Mouse (Mus musculus) common myeloid progenitor, adult 5-6 weeks (primary cell): ENCODE measurements around the gene Jak2. TPM values are rescaled to one million over a fixed set of nuclear protein-coding genes. Genes with fewer than 3 reads are reported as not detected.
A peak's percentile ranks its signal among the peaks of the same experiment; 100 is the strongest.

Experiments
- ATAC-seq: replicated peaks from 2 replicates; pipeline ENCODE4 v1.8.0; 2016; ENCODE audit warnings: low read depth, mild to moderate bottlenecking, moderate TSS enrichment, inconsistent platforms; ENCODE audit not compliant: poor library complexity, severe bottlenecking
- total RNA-seq: library from RNA; stranded (forward); fragments of 200-1000, 187-1606 nt; gene quantifications from 2 replicates; pipeline ENCODE4 v1.2.3, GENCODE M21; 2017

The Jak2 gene
- total RNA-seq, 1 experiment from 2014 or later: 70.8 TPM

DNA sequence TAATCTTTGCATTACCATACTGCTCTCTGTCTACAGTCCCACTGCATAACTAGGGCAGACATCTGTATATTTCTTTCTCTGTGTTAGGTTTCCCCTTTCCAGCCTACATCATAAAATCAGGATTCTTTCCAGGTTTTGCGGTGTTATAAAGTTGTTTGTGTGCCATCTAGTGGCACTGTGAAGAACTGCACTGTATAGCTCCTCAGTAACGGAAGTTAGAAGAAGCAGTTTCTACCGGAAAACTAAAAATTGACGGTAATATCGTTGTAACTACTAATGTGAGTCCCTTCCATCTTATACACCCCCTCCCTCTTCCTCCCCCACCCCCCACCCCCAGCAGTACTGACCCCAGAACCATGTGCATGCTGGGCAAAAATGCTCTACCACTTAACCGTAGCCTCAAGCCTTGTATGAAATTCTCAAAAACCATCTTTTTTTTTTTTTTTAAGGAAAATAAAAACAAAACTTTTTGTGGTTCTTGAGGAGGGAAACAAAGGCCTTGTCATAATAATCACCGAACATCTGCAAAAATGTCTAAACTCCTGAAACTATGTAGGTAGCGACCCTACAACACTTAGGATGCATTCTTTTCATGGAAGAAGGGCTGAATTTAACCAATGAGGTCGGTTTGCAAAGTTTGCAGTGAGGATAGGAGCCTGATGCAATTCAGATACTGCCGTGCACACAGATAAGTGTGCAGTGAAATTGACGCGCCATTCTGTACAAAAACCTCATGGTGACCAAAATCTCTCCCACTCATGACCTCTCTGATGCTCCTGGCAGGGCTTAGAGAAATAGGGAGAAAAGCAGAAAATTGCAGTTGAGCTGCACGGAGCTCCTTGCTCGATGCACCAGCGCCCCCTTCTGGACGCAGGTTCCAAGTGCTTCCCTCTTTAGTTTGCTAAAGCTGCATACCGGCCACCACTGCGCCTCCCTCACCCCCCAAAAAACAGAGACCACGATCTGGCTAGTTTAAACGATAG is 103.6 kb downstream of the Jak2 start:
- ATAC-seq: peak; percentile 94

DNA sequence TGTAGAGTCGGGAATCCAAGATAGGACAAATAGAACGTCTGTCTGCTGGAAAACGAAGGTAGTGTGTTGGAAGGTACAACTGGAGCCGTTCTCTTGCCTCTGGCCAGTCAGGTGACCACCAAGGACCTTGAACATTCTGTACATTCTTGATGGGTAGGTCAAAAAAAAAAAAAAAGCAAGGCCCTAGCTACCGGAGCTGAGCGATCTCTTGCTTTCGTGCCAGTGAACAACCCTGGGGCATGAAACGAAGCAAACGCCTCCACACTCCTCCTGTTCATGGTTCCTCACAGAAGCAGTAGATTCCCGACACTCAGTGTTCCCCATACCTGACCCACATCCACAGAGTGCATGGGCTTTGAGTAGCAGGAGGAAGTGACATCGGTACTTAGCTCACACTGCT is 104.7 kb downstream of the Jak2 start:
- ATAC-seq: no peak

- no peak for ATAC-seq
These were observed 108.6 kb downstream of the Jak2 start for GRCm38 (mm10) chr19:29360251-29360650.

GRCm38 (mm10) chr19:29361468-29362130 is 110.0 kb downstream of the Jak2 start:
- peak; percentile 99 for ATAC-seq

DNA sequence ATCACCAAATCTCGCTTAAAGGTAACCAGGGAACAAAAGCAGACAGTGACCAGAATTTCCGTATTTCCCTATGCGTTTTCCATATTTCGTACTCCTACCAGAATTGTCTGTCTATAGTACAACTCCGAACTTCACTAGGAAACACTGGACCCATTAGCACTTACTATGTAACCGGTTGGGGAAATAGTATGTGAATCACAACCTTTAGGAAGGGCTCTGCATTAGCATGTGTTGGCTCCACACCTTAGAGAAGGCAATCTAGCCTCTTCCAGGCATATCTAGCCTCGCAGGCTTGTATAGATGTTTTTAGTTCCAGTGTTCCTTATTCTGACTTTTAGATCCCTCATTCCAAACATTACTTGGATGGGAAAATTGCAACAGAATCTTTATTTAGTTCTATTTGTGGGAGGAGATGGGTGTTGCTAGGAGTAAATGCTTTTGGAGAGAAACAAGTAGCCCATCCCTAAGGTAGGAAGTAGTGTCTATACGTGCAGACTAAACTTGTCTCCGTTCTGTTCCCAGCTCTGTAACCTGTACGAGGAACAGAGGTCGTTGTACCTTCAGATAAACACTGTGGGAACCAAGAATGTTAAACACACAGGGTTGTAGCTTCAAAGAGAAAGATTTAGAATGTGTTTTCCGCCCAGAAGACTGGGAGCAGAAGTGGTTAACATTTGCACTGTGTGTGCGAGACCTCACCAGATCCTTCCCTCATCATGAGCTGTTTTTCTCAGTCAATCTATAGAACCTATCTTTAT is 110.7 kb downstream of the Jak2 start:
- ATAC-seq: no peak

Other genes with a start within 250 kb of the Jak2 start
- 45.1 and 55.2 TPM in 2 replicates for gene Ak3, start 203.9 kb upstream of the Jak2 start, total RNA-seq
- 80.3 and 97.2 TPM in 2 replicates for gene Rcl1, start 150.5 kb upstream of the Jak2 start, total RNA-seq
- gene Insl6, start 73.5 kb downstream of the Jak2 start, total RNA-seq: 5.3 and 6.1 TPM in 2 replicates
- not detected in 2 replicates for gene Rln1, start 82.8 kb downstream of the Jak2 start, total RNA-seq
- 87.2 and 89.5 TPM in 2 replicates for gene Plgrkt, start 115.6 kb downstream of the Jak2 start, total RNA-seq
- 6.5 and 12.3 TPM in 2 replicates for gene Cd274, start 115.6 kb downstream of the Jak2 start, total RNA-seq
- gene Pdcd1lg2, start 159.1 kb downstream of the Jak2 start, total RNA-seq: 0.27 and 1.7 TPM in 2 replicates